Mouse (Mus musculus) testis, adult 2 months (tissue): ENCODE results near the gene Tes.

Experiments
- CTCF ChIP-seq: fragments of 200-500 bp; IDR thresholded peaks from 2 replicates; pipeline ENCODE4 v1.5.1; 2012; ENCODE audit warnings: low read depth, mild to moderate bottlenecking, inconsistent platforms, low read length, moderate library complexity; ENCODE audit not compliant: control insufficient read depth, insufficient read depth, insufficient replicate concordance
- POLR2A ChIP-seq: fragments of 200-500 bp; IDR thresholded peaks from 2 replicates; pipeline ENCODE4 v1.6.1; 2012; ENCODE audit warnings: low read depth, mild to moderate bottlenecking, inconsistent platforms, low read length, moderate library complexity; ENCODE audit not compliant: control insufficient read depth

DNA sequence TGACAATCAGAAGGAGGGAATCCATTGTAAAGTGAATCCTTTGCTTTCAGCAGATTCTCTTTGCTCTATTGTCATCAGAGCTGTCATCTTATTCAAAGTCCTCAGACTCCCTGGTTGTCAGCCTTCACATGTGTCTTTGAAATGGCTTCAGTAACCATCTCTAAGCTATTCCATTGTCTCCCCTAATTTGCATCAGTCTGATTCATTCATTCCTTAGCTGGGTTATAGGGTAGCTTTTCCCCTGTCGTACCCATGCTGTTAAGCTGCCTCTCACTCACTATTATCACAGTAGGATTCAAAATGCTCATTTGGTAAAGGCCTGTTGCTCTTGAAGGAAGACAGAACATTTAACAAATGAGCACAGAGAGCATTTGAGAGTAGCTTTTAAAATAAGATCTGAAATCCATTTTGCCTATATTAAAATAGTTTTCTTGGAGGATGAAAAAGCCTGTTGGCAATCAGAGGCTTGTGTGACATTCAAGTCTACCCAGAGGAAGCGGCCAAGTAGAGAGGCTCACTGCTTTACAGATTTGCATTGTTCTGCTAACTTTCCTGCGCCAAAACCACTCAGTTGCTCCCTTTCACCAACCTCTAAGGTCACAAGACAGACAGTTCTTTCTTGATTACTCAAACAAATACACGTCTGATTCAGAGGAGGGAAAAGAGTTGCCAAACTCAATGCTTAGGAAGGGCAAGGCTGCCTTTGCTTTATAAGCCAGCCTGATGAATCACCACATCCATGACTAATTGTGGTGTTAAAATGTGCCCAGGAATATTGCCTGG, 77.8 kb downstream of the Tes start:
- TF ChIP-seq POLR2A (no peak), CTCF (no peak)
